Mouse (Mus musculus) heart, embryonic 12.5 days (tissue): ENCODE results near the gene Rassf1. TPM values are rescaled to one million over a fixed set of nuclear protein-coding genes. Genes with fewer than 3 reads are reported as not detected.
A peak's percentile ranks its signal among the peaks of the same experiment; 100 is the strongest.
"Not testable (repeated sequence)": the region's sequence is repeated elsewhere in the genome, so short reads cannot be mapped to it uniquely, and the experiment has no call there.

Experiments
- ATAC-seq: fragments of 200-750 bp; cut with Nextera tagmentation; 2 replicates; pipeline ENCODE4 v1.8.0; 2017; ENCODE audit warnings: moderate TSS enrichment, moderate library complexity; ENCODE audit not compliant: insufficient number of reproducible peaks, low FRiP score
- H3K27ac ChIP-seq: fragments of 300-500 bp; sonication (generic); 2 replicates; pipeline ENCODE4 v1.5.1; 2016; ENCODE audit warnings: mild to moderate bottlenecking, moderate library complexity; ENCODE audit not compliant: poor library complexity, severe bottlenecking
- H3K27me3 ChIP-seq: fragments of 300-500 bp; sonication (generic); replicated peaks from 2 replicates; pipeline ENCODE4 v1.6.1; 2016; ENCODE audit warnings: mild to moderate bottlenecking, moderate library complexity
- H3K36me3 ChIP-seq: fragments of 300-500 bp; sonication (generic); 2 replicates; pipeline ENCODE4 v1.6.1; 2016; ENCODE audit warnings: mild to moderate bottlenecking, moderate library complexity
- H3K4me1 ChIP-seq: fragments of 300-500 bp; sonication (generic); replicated peaks from 2 replicates; pipeline ENCODE4 v1.6.1; 2016; ENCODE audit warnings: mild to moderate bottlenecking
- H3K4me2 ChIP-seq: fragments of 300-500 bp; sonication (generic); 2 replicates; pipeline ENCODE4 v1.6.1; 2016; ENCODE audit warnings: mild to moderate bottlenecking, moderate library complexity
- H3K4me3 ChIP-seq: fragments of 300-500 bp; sonication (generic); 2 replicates; pipeline ENCODE4 v1.5.1; 2016; ENCODE audit warnings: mild to moderate bottlenecking
- H3K9ac ChIP-seq: fragments of 300-500 bp; sonication (generic); 2 replicates; pipeline ENCODE4 v1.6.1; 2016; ENCODE audit warnings: mild to moderate bottlenecking, moderate library complexity
- H3K9me3 ChIP-seq: fragments of 300-500 bp; sonication (generic); replicated peaks from 2 replicates; pipeline ENCODE4 v1.6.1; 2016; ENCODE audit warnings: mild to moderate bottlenecking, moderate library complexity
- whole genome bisulfite sequencing: fragments of 180-500 bp; shearing (Covaris S2); methylation state at CpG from one replicate; pipeline ENCODE4 v1.1.7; 2016; 5-methylcytosine and 5-hydroxymethylcytosine counted together
- polyA plus RNA-seq: library from polyadenylated mRNA; unstranded; fragments of >200 nt; fragmentation: Nextera tagmentation; extraction: Ambion mirVana; gene quantifications from 2 replicates; pipeline ENCODE4 v1.2.1, GENCODE M21; 2016

Rassf1 gene
- polyA plus RNA-seq, 1 experiment from 2014 or later = 48.2 TPM

DNA sequence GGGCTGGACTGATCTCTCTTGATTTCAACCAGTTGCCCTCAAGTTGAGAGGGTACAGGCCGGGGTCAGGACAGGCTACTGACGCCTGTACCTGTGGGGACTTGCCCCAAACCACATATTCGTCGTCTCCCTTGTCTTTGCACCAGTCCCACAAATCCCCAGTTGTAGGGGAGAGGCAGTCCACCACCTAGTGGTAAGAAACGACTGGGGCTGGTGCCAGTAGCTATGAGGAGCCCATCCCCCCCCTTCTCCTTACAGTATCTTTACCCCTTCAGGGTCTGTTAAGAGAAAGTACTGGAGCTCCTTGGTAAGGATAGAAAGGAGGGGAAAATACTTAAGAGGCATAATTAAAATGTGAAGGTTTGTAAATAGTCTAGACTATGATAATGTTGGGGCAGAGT is 14.2 kb downstream of the Rassf1 start:
- H3K27ac ChIP-seq = 0 out of 2 replicates have a peak overlapping the region, but pooled peaks have one; percentile 52
- peaks cover 50% of the 10 kb centered on the region for H3K4me1 ChIP-seq
- 44% methylated on average over 5 of the region's 5 CpGs for WGBS
- H3K36me3 ChIP-seq = peaks cover 34% of the 10 kb centered on the region
- H3K4me2 ChIP-seq = peak overlapping the region; percentile 37; the same call in 1 of the 2 replicates
- H3K9ac ChIP-seq = peak overlapping the region; percentile 32; the same call in 1 of the 2 replicates
- not testable (repeated sequence) for H3K27me3 ChIP-seq, H3K9me3 ChIP-seq, ATAC-seq
- H3K4me3 ChIP-seq = 0 out of 2 replicates have a peak overlapping the region, but pooled peaks have one; percentile 4

DNA sequence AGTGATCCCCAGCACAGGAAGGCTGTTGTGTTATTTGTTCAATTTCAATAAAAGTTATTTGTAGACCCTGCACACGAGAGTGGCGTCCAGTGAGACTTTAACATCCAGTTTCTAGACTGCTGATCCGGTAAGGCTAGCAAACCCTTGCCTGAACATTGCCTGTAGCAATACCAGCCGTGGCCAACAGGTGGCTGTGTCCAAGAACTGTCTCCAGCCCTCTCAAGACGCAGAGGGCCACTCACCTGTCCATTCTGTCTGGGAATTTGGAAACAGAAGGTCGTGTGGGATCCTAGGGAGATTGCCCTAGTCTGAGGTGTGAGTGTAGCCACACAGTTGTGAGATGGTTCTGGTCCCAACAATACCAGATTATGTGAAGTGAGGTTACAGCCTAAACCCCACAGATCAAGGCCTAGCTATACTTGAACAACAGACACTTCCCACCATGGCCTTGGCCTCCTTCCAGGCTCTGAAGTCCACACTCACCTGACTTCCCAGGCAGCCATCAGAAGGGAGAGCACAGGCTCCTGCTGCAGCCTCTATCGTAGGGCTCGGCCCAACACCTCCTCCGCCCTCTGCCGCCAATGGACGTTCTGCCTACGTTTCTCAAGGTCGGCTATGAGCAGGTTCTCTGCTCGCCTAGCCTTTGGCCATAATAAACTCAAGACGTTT is 14.8 kb downstream of the Rassf1 start:
- Histone ChIP-seq H3K36me3 (peaks cover 34% of the 10 kb centered on the region), H3K9me3 (no peaks in the 10 kb centered on the region), H3K4me1 (peaks cover 56% of the 10 kb centered on the region), H3K4me2 (peak overlapping the region; percentile 91), H3K9ac (0 out of 2 replicates have a peak overlapping the region, but pooled peaks have one; percentile 5), H3K4me3 (no peak overlapping the region), H3K27me3 (no peaks in the 10 kb centered on the region), H3K27ac (peak overlapping the region; percentile 71)
- no peak for ATAC-seq
- WGBS = 54% methylated on average over 15 of the region's 15 CpGs

DNA sequence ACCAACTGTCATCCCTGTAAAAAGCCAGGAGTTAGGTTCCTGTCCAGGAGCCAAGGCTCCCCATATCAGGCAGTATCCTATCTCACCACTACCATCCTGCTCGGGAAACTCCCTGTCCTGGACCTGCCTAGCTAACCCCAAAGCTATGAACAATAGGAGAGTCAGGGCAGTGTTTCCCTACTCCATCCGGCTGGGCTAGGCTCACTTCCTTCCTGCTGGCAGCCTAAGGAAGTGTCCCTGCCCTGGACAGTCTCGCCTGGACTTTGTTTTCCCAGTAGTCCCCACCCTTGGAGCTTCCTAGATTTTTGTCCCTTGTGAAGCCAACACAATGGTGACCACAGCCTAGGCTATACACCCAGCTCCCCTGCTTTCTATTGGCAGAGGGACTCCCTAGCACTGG is 15.5 kb downstream of the Rassf1 start:
- Histone ChIP-seq H3K4me2 (peak overlapping the region; percentile 91), H3K9ac (no peak overlapping the region), H3K27ac (peak overlapping the region; percentile 71), H3K4me1 (peaks cover 63% of the 10 kb centered on the region), H3K4me3 (peak overlapping the region; percentile 88; the same call in 1 of the 2 replicates), H3K36me3 (peaks cover 34% of the 10 kb centered on the region), H3K9me3 (no peaks in the 10 kb centered on the region), H3K27me3 (no peaks in the 10 kb centered on the region)
- peak; percentile 29 for ATAC-seq
- WGBS = 45% methylated on average over 3 of the region's 3 CpGs

DNA sequence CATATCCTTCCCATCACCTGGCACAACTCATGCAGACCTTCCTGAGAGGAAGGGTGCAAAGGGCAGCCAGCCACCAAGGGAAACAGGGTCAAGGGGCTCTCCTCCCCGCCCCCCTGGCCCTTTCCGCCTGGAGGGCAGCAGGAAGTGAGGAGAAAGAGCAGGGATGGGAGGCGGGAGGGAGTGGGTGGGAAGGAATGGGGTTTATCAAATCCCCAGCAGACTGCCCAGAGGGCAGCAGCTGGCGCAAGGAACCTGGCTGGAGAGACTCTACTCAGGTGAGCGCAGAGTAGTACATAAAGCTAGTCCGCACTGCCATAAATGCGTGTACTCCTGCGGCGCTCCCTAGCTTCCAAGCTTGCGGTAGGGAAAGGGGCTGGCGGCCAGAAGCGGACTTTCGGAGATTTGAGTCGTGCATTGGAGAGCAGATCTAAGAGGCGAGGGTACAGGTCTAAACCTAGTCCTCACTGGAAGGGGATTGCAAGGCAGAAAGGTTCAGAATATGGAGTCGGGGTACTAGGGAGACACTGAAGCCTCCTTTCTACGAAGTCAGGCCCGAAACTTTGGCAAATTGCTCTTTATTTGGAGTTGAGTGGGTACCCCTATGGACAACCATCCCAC is 16.5 kb downstream of the Rassf1 start, which contains the start of gene Hyal2:
TSS of gene Hyal2 (plus strand) at position 244 of the 618 bp plus-strand sequence.
- no peaks in the 10 kb centered on the region for H3K27me3 ChIP-seq
- H3K4me1 ChIP-seq = peaks cover 70% of the 10 kb centered on the region
- WGBS = 6% methylated on average over 18 of the region's 18 CpGs
- peak within 1 kb of the TSS; percentile 71 for H3K27ac ChIP-seq
- peaks cover 38% of the 10 kb centered on the region for H3K36me3 ChIP-seq
- no peak for ATAC-seq
- H3K4me3 ChIP-seq = peak within 1 kb of the TSS; percentile 88
- H3K9me3 ChIP-seq = no peaks in the 10 kb centered on the region
- peak within 1 kb of the TSS; percentile 88 for H3K9ac ChIP-seq
- peak within 1 kb of the TSS; percentile 91 for H3K4me2 ChIP-seq

DNA sequence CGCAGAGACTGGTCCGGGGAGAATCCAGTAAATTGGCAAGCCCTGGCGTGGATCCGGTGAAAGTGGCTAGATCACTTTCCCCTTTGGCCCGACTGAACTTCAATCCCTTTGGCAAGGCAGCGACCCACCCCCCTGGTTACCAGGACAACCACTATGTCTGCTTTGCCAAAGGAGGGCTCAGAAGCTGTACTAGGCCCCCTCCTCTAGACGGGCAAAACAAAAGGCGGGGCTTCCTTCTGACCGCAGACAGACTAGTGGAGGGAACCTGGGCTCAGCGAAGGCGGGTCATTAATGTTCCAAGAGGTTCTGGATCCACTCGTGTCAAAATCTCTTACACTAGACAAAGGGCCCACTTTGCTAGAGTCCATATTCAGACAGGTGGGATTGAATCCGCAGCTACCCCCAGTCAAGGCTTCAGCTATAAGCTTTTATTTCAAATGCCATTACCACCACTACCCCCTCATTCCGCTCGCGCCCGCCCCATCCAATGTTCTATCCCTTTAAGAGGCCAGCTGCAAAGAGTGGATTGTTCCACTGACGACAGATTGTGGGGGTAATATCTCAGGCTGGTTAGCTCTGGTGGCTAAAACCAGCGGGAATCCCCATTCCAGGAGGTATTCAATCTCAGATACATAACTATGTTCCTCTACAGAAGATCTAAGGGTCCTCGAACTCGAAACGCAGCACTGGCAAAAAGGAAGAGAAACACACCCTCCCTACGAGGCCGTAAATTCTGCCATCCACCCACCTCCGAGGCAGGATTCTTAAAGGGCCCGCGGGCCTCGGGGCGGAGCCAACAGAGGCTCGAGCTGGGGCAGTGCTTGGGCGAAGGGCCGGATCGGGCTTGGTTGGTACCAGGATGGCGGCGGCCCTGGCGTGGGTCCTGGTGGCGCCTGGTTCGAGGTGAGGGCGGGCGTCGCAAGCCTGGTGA is 17.2 kb downstream of the Rassf1 start:
- Histone ChIP-seq H3K36me3 (peaks cover 46% of the 10 kb centered on the region), H3K27me3 (no peaks in the 10 kb centered on the region), H3K9me3 (no peaks in the 10 kb centered on the region), H3K4me3 (peak overlapping the region; percentile 88), H3K9ac (peak overlapping the region; percentile 88), H3K4me2 (peak overlapping the region; percentile 91), H3K4me1 (peaks cover 68% of the 10 kb centered on the region), H3K27ac (peak overlapping the region; percentile 71)
- under 1% methylated on average over 41 of the region's 41 CpGs for WGBS
- ATAC-seq = peak; percentile 85

DNA sequence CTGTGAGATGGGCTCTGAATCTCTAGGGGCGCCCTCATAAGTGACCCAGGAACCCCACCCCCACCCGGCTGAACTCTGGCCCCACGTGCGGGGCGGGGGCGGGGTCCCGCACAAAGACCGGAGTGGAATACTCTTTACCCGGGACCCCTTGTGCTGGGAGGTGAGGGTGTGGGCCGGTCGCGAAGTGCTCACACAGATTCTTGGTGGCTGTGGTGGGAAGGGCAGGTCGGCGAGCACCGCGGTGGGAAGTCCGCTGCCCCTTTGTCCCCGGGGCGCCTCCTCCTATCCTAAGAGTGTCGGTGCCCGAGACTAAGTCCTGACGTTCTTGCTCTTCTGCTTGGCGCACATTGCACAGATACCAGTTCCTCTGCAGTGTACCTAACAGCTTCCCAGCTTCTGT is 17.9 kb downstream of the Rassf1 start:
- H3K9ac ChIP-seq = peak overlapping the region; percentile 88
- peak overlapping the region; percentile 91 for H3K4me2 ChIP-seq
- no peaks in the 10 kb centered on the region for H3K9me3 ChIP-seq
- peak overlapping the region; percentile 71 for H3K27ac ChIP-seq
- peak; percentile 37 for ATAC-seq
- H3K36me3 ChIP-seq = peaks cover 49% of the 10 kb centered on the region
- H3K27me3 ChIP-seq = no peaks in the 10 kb centered on the region
- under 1% methylated on average over 23 of the region's 23 CpGs for WGBS
- peaks cover 61% of the 10 kb centered on the region for H3K4me1 ChIP-seq
- H3K4me3 ChIP-seq = peak overlapping the region; percentile 88

DNA sequence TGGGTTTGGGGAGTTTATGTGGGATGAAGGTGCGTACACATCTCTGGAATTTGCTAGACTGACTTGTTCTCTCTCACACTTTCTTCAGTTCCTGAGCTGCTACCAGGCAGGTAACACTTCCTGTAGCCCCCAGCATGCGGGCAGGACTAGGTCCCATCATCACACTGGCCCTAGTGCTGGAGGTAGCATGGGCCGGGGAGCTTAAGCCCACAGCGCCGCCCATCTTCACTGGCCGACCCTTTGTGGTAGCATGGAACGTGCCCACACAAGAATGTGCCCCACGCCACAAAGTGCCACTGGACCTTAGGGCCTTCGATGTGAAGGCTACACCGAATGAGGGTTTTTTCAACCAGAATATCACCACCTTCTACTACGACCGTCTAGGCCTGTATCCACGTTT is 18.7 kb downstream of the Rassf1 start:
- Histone ChIP-seq H3K9ac (peak overlapping the region; percentile 88), H3K9me3 (no peaks in the 10 kb centered on the region), H3K36me3 (peaks cover 51% of the 10 kb centered on the region), H3K27ac (peak overlapping the region; percentile 71), H3K4me2 (peak overlapping the region; percentile 91), H3K4me1 (peaks cover 55% of the 10 kb centered on the region), H3K4me3 (peak overlapping the region; percentile 88), H3K27me3 (no peaks in the 10 kb centered on the region)
- no peak for ATAC-seq
- WGBS = 57% methylated on average over 13 of the region's 13 CpGs

DNA sequence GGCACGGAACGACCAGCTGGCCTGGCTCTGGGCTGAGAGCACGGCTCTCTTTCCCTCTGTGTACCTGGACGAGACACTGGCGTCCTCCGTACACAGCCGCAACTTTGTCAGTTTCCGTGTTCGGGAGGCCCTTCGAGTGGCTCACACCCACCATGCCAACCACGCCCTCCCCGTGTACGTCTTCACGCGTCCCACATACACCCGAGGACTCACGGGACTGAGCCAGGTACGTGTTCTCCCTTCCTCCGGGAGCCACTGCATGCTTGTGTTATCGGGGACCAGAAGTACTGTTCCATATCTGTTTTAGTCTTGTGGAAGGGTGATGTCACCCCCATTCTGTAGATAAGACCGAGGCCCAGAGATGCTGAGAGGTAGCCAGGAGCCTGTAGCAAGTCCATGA is 19.5 kb downstream of the Rassf1 start:
- peak overlapping the region; percentile 88 for H3K9ac ChIP-seq
- 49% methylated on average over 21 of the region's 21 CpGs for WGBS
- H3K27me3 ChIP-seq = no peaks in the 10 kb centered on the region
- H3K4me3 ChIP-seq = peak overlapping the region; percentile 88
- H3K4me1 ChIP-seq = peaks cover 49% of the 10 kb centered on the region
- ATAC-seq = no peak
- peaks cover 46% of the 10 kb centered on the region for H3K36me3 ChIP-seq
- no peaks in the 10 kb centered on the region for H3K9me3 ChIP-seq
- peak overlapping the region; percentile 22; the same call in 1 of the 2 replicates for H3K27ac ChIP-seq
- peak overlapping the region; percentile 91 for H3K4me2 ChIP-seq

DNA sequence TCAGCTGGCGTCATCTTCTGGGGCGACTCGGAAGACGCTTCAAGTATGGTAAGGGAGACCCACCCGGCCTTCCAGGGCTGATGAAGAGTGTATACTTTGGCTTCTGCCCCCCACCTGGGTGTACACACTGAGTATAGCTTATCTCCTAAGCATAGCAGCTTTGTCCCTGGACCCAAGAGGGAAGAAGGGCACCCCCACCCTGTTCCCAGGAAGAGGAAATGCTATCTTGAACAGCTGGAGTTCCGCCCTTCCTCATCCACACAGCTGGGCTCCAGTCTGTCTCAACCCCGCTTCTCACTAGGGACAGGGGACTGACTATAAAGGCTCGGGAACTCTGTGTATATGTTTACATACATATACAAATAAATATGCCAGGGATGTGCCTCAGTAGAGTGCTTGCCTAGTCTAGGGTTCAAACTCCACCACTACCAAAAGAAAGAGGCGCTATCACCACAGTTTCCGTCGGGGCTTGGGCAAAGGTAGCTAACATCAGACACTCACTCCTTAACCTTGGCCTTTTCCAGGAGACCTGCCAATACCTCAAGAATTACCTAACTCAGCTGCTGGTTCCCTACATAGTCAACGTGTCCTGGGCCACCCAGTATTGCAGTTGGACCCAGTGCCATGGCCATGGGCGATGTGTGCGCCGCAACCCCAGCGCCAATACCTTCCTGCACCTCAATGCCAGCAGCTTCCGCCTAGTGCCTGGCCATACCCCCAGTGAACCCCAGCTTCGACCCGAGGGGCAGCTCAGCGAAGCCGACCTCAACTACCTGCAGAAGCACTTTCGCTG is 20.4 kb downstream of the Rassf1 start:
- H3K36me3 ChIP-seq = peaks cover 46% of the 10 kb centered on the region
- 0 out of 2 replicates have a peak overlapping the region, but pooled peaks have one; percentile 88 for H3K9ac ChIP-seq
- no peak for ATAC-seq
- peak overlapping the region; percentile 88 for H3K4me3 ChIP-seq
- whole genome bisulfite sequencing = 85% methylated on average over 22 of the region's 22 CpGs
- H3K27ac ChIP-seq = no peak overlapping the region
- no peaks in the 10 kb centered on the region for H3K27me3 ChIP-seq
- peaks cover 48% of the 10 kb centered on the region for H3K4me1 ChIP-seq
- no peaks in the 10 kb centered on the region for H3K9me3 ChIP-seq
- peak overlapping the region; percentile 91 for H3K4me2 ChIP-seq

DNA sequence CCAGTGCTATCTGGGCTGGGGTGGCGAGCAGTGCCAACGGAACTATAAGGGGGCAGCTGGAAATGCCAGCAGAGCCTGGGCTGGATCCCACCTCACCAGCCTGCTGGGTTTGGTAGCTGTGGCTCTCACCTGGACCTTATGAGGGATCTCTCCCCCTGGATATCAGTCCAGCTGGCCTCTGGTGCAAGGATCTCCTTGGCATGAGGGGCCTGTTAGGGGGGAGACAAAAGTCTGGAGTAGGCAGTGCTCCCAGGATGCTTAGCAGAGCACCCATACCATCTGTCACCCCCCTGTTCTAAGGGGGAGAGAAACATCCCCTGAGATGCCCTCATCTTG is 20.9 kb downstream of the Rassf1 start:
- ATAC-seq = no peak
- H3K27ac ChIP-seq = no peak overlapping the region
- 98% methylated on average over 2 of the region's 2 CpGs for WGBS
- H3K4me2 ChIP-seq = no peak overlapping the region
- H3K4me3 ChIP-seq = no peak overlapping the region
- peaks cover 46% of the 10 kb centered on the region for H3K36me3 ChIP-seq
- no peak overlapping the region for H3K9ac ChIP-seq
- H3K9me3 ChIP-seq = no peaks in the 10 kb centered on the region
- no peaks in the 10 kb centered on the region for H3K27me3 ChIP-seq
- H3K4me1 ChIP-seq = peaks cover 48% of the 10 kb centered on the region
